Mouse (Mus musculus): ENCODE results near the gene Slc44a3.

DNA sequence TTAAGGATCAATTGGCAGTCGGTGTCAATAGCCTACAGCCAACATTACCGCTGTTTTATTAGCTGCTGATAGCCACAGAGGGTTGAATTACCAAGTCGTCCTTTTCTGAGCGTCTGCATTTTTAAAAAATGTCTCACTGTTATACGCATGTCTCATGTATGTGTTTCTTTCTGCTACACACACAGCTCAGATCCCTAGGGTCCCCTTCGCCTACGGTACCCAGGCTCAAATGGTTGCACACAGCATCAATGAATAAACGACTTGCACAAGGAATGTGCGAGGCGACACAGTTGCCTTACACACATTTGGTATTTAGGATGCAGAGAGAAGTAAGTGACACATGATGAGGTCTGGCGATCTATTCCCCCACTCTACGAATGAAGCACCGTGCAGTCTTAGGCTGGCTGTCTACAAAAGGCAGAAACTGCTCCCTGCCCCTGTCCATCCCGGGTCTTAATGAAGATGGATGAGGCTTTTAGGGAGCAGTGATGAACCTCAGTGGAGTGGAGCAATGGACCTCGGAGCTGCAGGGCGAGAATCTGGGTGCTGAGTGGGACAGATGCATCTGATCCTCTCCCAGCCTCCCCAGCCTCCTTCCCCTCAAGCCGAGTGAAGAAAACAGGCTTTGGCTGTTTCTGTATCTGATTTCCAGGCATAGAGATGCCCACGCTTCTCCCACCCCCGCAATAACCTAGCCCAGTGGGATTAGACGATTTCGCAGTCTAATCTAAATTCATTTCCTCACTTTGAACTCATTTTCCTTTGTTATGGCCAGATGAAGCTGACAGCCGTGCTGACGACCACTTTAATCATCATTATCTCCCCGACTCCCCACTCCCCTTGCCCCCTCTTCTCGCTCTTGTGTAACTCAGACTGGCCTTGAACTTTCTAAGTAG is 48.7 kb downstream of the Slc44a3 start:
- no peak for TF ChIP-seq CTCF (IDR thresholded peaks at IDR 0.05; ENCODE audit: borderline replicate concordance, insufficient read depth, low read depth, low read length)
- no peak for TF ChIP-seq POLR2A (IDR thresholded peaks at IDR 0.05; ENCODE audit: borderline replicate concordance, insufficient read depth, low read length)
